Mouse (Mus musculus) midbrain, postnatal 0 days (tissue): ENCODE data around the gene Hsd3b6. TPM values are rescaled to one million over a fixed set of nuclear protein-coding genes. Genes with fewer than 3 reads are reported as not detected.
"Not testable (repeated sequence)": the region's sequence is repeated elsewhere in the genome, so short reads cannot be mapped to it uniquely, and the experiment has no call there.

ENCODE experiments used
- ATAC-seq: fragments of 200-750 bp; cut with Nextera tagmentation; 2 replicates; pipeline ENCODE4 v1.8.0; 2017; ENCODE audit warnings: moderate number of reproducible peaks, mild to moderate bottlenecking, moderate TSS enrichment, moderate library complexity; ENCODE audit not compliant: low FRiP score
- DNase-seq: peaks from one replicate; pipeline ENCODE4 v3.0.0-alpha.2; 2015; ENCODE audit warnings: low spot score
- H3K27ac ChIP-seq: fragments of 300-500 bp; sonication (generic); 2 replicates; pipeline ENCODE4 v1.5.1; 2014; ENCODE audit warnings: low read depth, mild to moderate bottlenecking, low read length, mixed read lengths
- H3K27me3 ChIP-seq: fragments of 300-500 bp; sonication (generic); 2 replicates; pipeline ENCODE4 v1.6.1; 2014; ENCODE audit warnings: low read length, control low read depth, mixed read lengths; ENCODE audit not compliant: insufficient read depth
- H3K36me3 ChIP-seq: fragments of 300-500 bp; sonication (generic); 2 replicates; pipeline ENCODE4 v1.6.1; 2014; ENCODE audit warnings: low read length, control low read depth, mixed read lengths; ENCODE audit not compliant: insufficient read depth
- H3K4me1 ChIP-seq: fragments of 300-500 bp; sonication (generic); 2 replicates; pipeline ENCODE4 v1.6.1; 2014; ENCODE audit warnings: mild to moderate bottlenecking, control low read depth, antibody characterized with exemption, low read length, mixed read lengths; ENCODE audit not compliant: insufficient read depth
- H3K4me2 ChIP-seq: fragments of 300-500 bp; sonication (generic); 2 replicates; pipeline ENCODE4 v1.6.1; 2014; ENCODE audit warnings: low read depth, mild to moderate bottlenecking, low read length, mixed read lengths; ENCODE audit not compliant: poor library complexity, severe bottlenecking
- H3K4me3 ChIP-seq: fragments of 300-500 bp; sonication (generic); 2 replicates; pipeline ENCODE4 v1.5.1; 2014; ENCODE audit warnings: low read depth, mild to moderate bottlenecking, low read length, moderate library complexity
- H3K9ac ChIP-seq: fragments of 300-500 bp; sonication (generic); replicated peaks from 2 replicates; pipeline ENCODE4 v1.6.1; 2014; ENCODE audit warnings: mild to moderate bottlenecking, low read length, moderate library complexity, mixed read lengths; ENCODE audit not compliant: poor library complexity, severe bottlenecking
- H3K9me3 ChIP-seq: fragments of 300-500 bp; sonication (generic); 2 replicates; pipeline ENCODE4 v1.6.1; 2016; ENCODE audit warnings: low read length, control low read depth
- CTCF ChIP-seq: IDR thresholded peaks from 2 replicates; pipeline ENCODE4 v1.5.1; 2016; ENCODE audit warnings: antibody characterized with exemption, mild to moderate bottlenecking
- WGBS: fragments of 180-500 bp; shearing (Covaris S2); extraction: QIAGEN DNeasy Blood & Tissue Kit; methylation state at CpG from one replicate; pipeline ENCODE4 v1.1.7; 2014; 5-methylcytosine and 5-hydroxymethylcytosine counted together
- polyA plus RNA-seq: library from polyadenylated mRNA; unstranded; fragments of >200 nt; fragmentation: Nextera tagmentation; extraction: Ambion mirVana; gene quantifications from 2 replicates; pipeline ENCODE4 v1.2.1, GENCODE M21; 2015
- total RNA-seq: library from RNA; depleted of rRNA; stranded (reverse); fragments of >200 nt; gene quantifications from 2 replicates; pipeline ENCODE4 v1.2.3, GENCODE M21; 2014

The Hsd3b6 gene
- total and polyA plus RNA-seq, 2 experiments from 2014 or later = 0.30 TPM; not detected in 1

DNA sequence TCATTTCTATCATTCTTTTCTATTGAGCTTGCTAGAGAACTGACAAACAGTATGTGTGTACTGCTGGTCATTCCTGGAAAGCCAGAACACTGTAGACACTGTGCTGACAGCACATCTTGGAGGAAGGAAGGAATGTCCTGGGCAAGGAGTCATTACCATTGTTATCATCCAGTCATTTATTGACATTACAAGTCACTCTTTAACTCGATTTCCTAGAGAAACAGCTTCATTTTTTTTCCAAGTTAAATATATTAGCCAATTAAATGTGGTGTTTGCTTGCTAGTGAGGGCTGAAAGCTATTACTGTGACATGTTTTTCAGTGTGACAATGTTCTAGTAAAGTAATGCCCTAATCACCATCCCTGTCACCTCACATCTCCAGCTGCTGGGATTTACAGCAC is 39.4 kb upstream of the Hsd3b6 start:
- no peak overlapping the region for H3K4me2 ChIP-seq
- H3K36me3 ChIP-seq = no peaks in the 10 kb centered on the region
- no peak for DNase-seq
- no peaks in the 10 kb centered on the region for H3K27me3 ChIP-seq
- no peak overlapping the region for H3K4me3 ChIP-seq
- no peaks in the 10 kb centered on the region for H3K9me3 ChIP-seq
- WGBS = 38% methylated on average over 1 of the region's 1 CpGs
- ATAC-seq = no peak
- no peak for TF ChIP-seq CTCF
- no peak overlapping the region for H3K9ac ChIP-seq
- no peaks in the 10 kb centered on the region for H3K4me1 ChIP-seq
- no peak overlapping the region for H3K27ac ChIP-seq

DNA sequence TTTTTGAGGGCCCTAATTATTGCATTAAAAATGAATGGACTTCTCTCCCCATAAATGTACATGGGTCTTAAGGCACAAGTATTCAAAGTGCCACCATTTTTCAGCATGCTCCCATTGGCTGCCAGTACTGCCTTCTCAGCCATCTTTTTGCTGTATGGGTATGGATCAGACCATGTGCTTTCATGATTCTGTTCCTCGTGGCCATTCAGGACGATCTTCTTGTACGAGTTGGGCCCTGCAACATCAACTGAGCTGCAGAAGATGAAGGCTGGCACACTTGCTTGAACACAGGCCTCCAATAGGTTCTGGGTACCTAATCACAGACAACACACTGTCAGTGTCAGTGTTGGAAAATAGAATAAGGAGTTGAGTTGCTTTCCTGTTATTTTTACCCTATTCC is 38.8 kb upstream of the Hsd3b6 start:
- Histone ChIP-seq H3K27me3 (no peaks in the 10 kb centered on the region), H3K9ac (no peak overlapping the region), H3K4me2 (no peak overlapping the region), H3K4me1 (no peaks in the 10 kb centered on the region), H3K27ac (no peak overlapping the region), H3K4me3 (no peak overlapping the region), H3K36me3 (no peaks in the 10 kb centered on the region), H3K9me3 (no peaks in the 10 kb centered on the region)
- WGBS = 87% methylated on average over 3 of the region's 3 CpGs
- DNase-seq = no peak
- TF ChIP-seq CTCF = no peak
- ATAC-seq = no peak

DNA sequence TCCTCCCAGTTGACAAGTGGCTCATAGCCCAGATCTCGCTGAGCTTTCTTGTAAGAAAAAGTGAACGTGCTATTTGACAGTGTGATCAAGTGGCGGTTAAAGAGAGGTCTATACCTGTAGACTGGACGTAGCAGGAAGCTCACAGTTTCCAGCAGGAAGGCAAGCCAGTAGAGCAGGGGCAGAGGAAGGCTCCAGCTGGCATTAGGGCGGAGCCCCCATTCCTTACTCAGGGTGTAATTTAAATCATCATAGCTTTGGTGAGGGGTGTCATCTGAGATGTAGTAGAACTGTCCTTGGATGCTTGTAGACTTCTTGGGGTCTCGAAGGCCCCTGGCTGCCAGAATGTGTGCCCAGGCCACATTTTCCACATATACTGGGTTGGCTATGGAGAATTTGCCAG is 38.4 kb upstream of the Hsd3b6 start:
- 89% methylated on average over 6 of the region's 6 CpGs for WGBS
- ATAC-seq = no peak

GRCm38 (mm10) chr3:98851853-98852252 is 37.6 kb upstream of the Hsd3b6 start:
- Histone ChIP-seq H3K4me2 (no peak overlapping the region), H3K4me3 (no peak overlapping the region), H3K4me1 (no peaks in the 10 kb centered on the region), H3K27me3 (no peaks in the 10 kb centered on the region), H3K9me3 (no peaks in the 10 kb centered on the region), H3K27ac (no peak overlapping the region), H3K9ac (no peak overlapping the region), H3K36me3 (no peaks in the 10 kb centered on the region)
- ATAC-seq (no peak), DNase-seq (no peak)
- 76% methylated on average over 2 of the region's 2 CpGs for WGBS
- TF ChIP-seq CTCF = no peak

More for the DNA sequence above, 38.4 kb upstream of the Hsd3b6 start:
- Histone ChIP-seq H3K27me3 (no peaks in the 10 kb centered on the region), H3K4me3 (no peak overlapping the region), H3K9ac (no peak overlapping the region), H3K36me3 (no peaks in the 10 kb centered on the region), H3K4me1 (no peaks in the 10 kb centered on the region), H3K27ac (no peak overlapping the region), H3K9me3 (no peaks in the 10 kb centered on the region), H3K4me2 (no peak overlapping the region)
- no peak for DNase-seq
- no peak for TF ChIP-seq CTCF

DNA sequence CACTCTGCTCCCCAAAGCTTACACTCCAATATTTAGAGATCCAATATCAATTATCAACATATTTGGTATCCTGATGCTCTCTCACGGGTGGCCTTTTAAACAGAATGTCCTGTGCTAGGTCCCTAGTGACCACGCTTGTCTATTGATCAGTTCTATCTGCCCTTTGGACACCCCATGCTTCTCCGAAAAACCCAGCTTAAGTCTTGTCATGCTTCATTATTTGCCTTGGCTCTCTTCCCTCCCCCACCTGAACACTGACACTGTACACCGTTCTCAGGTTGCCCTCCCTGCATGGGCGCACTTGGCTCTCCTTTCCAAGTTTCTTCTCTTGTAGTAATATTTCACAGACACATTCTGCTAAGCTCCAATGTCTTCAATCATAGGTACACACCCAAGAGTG is 36.0 kb upstream of the Hsd3b6 start:
- Histone ChIP-seq H3K4me2 (no peak overlapping the region), H3K4me1 (no peaks in the 10 kb centered on the region), H3K27me3 (no peaks in the 10 kb centered on the region), H3K4me3 (no peak overlapping the region), H3K9me3 (no peaks in the 10 kb centered on the region), H3K27ac (no peak overlapping the region), H3K9ac (no peak overlapping the region), H3K36me3 (no peaks in the 10 kb centered on the region)
- ATAC-seq (no peak), DNase-seq (no peak)
- 86% methylated on average over 5 of the region's 5 CpGs for WGBS
- no peak for TF ChIP-seq CTCF

DNA sequence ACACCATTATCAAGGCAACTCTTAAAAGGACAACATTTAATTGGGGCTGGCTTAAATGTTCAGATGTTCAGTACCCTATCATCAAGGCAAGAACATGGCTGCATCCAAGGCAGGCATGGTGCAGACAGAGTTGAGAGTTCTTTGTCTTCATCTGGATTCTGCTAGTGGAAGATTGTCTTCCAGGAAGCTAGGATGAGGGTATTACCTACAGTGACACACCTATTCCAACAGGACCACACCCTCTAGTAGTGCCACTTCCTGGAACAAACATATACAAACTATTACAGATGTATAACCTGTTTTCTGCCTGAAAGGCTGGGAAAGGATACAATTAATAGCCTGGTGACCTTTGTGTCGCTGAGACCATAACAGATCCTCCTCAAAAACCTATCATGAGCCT is 34.7 kb upstream of the Hsd3b6 start:
- 90% methylated on average over 1 of the region's 1 CpGs for WGBS
- Histone ChIP-seq H3K9ac (no peak overlapping the region), H3K4me3 (no peak overlapping the region), H3K27me3 (no peaks in the 10 kb centered on the region), H3K36me3 (no peaks in the 10 kb centered on the region), H3K4me1 (no peaks in the 10 kb centered on the region), H3K9me3 (no peaks in the 10 kb centered on the region), H3K27ac (no peak overlapping the region), H3K4me2 (no peak overlapping the region)
- DNase-seq = no peak
- TF ChIP-seq CTCF = no peak
- no peak for ATAC-seq

DNA sequence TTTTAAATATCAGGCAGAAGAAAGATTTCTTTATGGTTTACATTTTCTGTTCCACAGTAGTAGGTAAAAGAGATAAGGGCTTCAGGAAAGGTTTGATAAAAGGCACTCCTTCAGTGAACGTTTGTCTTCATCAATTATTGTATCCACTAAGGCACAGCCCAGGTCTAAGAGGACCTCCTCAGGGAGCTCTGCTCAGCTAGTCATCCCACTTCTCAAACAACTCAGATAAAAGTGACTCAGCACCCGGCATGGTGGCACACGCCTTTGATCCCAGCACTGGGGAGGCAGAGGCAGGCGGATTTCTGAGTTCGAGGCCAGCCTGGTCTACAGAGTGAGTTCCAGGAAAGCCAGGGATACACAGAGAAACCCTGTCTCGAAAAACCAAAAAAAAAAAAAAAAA is 1.6 kb downstream of the Hsd3b6 start:
- WGBS = 92% methylated on average over 6 of the region's 6 CpGs
- not testable (repeated sequence) for H3K4me1 ChIP-seq, H3K27me3 ChIP-seq, H3K9me3 ChIP-seq, H3K9ac ChIP-seq, H3K36me3 ChIP-seq, H3K4me2 ChIP-seq, H3K4me3 ChIP-seq, DNase-seq, H3K27ac ChIP-seq, ATAC-seq
